In the genomic region with DNA sequence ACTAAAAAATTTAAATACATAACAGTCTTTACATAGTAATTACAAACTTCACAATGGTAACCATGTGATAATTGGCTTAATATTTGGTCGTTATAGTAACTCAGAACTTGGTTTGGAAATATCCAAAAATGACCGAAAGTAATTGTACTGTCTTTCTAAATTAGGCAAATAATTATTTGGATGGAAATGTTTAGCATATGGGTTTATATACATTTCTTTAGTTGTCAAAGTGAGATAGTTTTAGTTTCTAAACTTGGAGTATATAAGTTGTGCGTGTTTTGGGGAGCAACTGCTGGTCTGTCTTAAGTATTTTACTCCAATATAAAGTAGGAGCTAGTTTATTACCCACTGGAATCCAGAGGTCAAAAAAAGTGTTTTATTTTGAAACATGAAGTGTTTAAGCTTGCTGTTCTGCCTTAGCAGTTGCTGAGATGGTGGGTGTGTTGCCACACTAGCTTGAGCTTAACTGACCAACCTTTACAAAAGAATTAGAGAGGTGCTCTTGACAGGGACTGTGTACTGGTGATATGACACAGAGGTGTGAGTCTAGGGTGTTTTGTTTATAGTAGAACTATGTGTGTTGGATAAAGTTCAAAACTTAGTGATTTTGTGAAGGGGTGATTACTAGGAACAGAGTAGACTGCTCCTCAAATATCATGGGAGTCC, we compare ENCODE assay signal across 8 mouse cellular contexts. TPM values are rescaled to one million over a fixed set of nuclear protein-coding genes. Genes with fewer than 3 reads are reported as not detected.
DNase-seq lines count a peak whose midpoint lies in the region; ATAC-seq and TF ChIP-seq lines count a peak whose summit lies in the region.

No protein-coding gene starts in this region.

- no peaks in the 10 kb centered on the region for H3K9me3 ChIP-seq in embryonic facial prominence, embryonic 10.5 days
- H3K9me3 ChIP-seq in intestine, embryonic 15.5 days: no peaks in the 10 kb centered on the region
- H3K9me3 ChIP-seq in midbrain, embryonic 16.5 days (replicated peaks; ENCODE audit: control insufficient read depth, low read length, poor library complexity, severe bottlenecking): no peaks in the 10 kb centered on the region

- no peak for ATAC-seq in intestine, embryonic 15.5 days
- no peak for ATAC-seq in midbrain, embryonic 16.5 days
- no peak for ATAC-seq in inflammation-experienced regulatory T-cells, adult 6 months

- 17% methylated on average over 3 of the region's 3 CpGs for WGBS in kidney, adult 2 months
- 25% methylated on average over 3 of the region's 3 CpGs for WGBS in embryonic facial prominence, embryonic 10.5 days
- 18% methylated on average over 3 of the region's 3 CpGs for WGBS in intestine, embryonic 15.5 days
- WGBS in midbrain, embryonic 16.5 days: 27% methylated on average over 3 of the region's 3 CpGs

- H3K4me2 ChIP-seq in intestine, embryonic 15.5 days (replicated peaks): peak overlapping the region; percentile 63
- peak overlapping the region; percentile 31; the same call in 1 of the 2 replicates for H3K4me2 ChIP-seq in midbrain, embryonic 16.5 days (ENCODE audit: low read length)

- peak overlapping the region; percentile 42 for H3K9ac ChIP-seq in intestine, embryonic 15.5 days
- no peak overlapping the region for H3K9ac ChIP-seq in midbrain, embryonic 16.5 days (ENCODE audit: low read depth, low read length)

- peak overlapping the region; percentile 97 for H3K27ac ChIP-seq in kidney, adult 2 months (ENCODE audit: insufficient read depth, low read depth, low read length)
- H3K27ac ChIP-seq in embryonic facial prominence, embryonic 10.5 days (replicated peaks): peak overlapping the region; percentile 99; the same call in 1 of the 2 replicates
- no peak overlapping the region for H3K27ac ChIP-seq in intestine, embryonic 15.5 days
- no peak overlapping the region for H3K27ac ChIP-seq in midbrain, embryonic 16.5 days (ENCODE audit: low read length)

- peaks cover 11% of the 10 kb centered on the region; the same call in 1 of the 2 replicates for H3K4me1 ChIP-seq in kidney, adult 2 months (ENCODE audit: control insufficient read depth, insufficient read depth, low read length)
- H3K4me1 ChIP-seq in embryonic facial prominence, embryonic 10.5 days: peaks cover 46% of the 10 kb centered on the region
- peaks cover 11% of the 10 kb centered on the region; the same call in 1 of the 2 replicates for H3K4me1 ChIP-seq in intestine, embryonic 15.5 days (replicated peaks)
- H3K4me1 ChIP-seq in midbrain, embryonic 16.5 days (ENCODE audit: control insufficient read depth, insufficient read depth, low read length): peaks cover 17% of the 10 kb centered on the region

- H3K4me3 ChIP-seq in kidney, adult 2 months (ENCODE audit: insufficient read depth, low read depth, low read length): peak overlapping the region; percentile 90
- peak overlapping the region; percentile 98 for H3K4me3 ChIP-seq in embryonic facial prominence, embryonic 10.5 days
- peak overlapping the region; percentile 81 for H3K4me3 ChIP-seq in intestine, embryonic 15.5 days (replicated peaks)
- H3K4me3 ChIP-seq in midbrain, embryonic 16.5 days (ENCODE audit: low read depth, low read length): no peak overlapping the region

- H3K36me3 ChIP-seq in kidney, adult 2 months (ENCODE audit: control insufficient read depth, insufficient read depth, low read length): no peaks in the 10 kb centered on the region
- peaks cover 19% of the 10 kb centered on the region for H3K36me3 ChIP-seq in embryonic facial prominence, embryonic 10.5 days (replicated peaks)
- no peaks in the 10 kb centered on the region for H3K36me3 ChIP-seq in intestine, embryonic 15.5 days
- no peaks in the 10 kb centered on the region for H3K36me3 ChIP-seq in midbrain, embryonic 16.5 days (ENCODE audit: control insufficient read depth, insufficient read depth, low read length)

- DNase-seq in kidney, adult 2 months: peak; percentile 25
- no peak for DNase-seq in kidney, postnatal 25 days
- DNase-seq in embryonic facial prominence, embryonic 10.5 days (ENCODE audit: low spot score): no peak
- DNase-seq in layer of hippocampus, postnatal 14 days (ENCODE audit: low spot score in 2 of 2): no peak
- no peak for DNase-seq in urinary bladder, adult 18-20 months (ENCODE audit: low spot score in 2 of 2)

- no peak for TF ChIP-seq CTCF in kidney, adult 2 months (conservative IDR thresholded peaks at IDR 0.05; ENCODE audit: insufficient read depth, insufficient read length, low read depth, low read length)

- H3K27me3 ChIP-seq in kidney, adult 2 months (replicated peaks; ENCODE audit: control insufficient read depth, insufficient read depth, low read length): no peaks in the 10 kb centered on the region
- no peaks in the 10 kb centered on the region for H3K27me3 ChIP-seq in embryonic facial prominence, embryonic 10.5 days (replicated peaks; ENCODE audit: low read depth, poor library complexity, severe bottlenecking)
- H3K27me3 ChIP-seq in intestine, embryonic 15.5 days (replicated peaks): no peaks in the 10 kb centered on the region
- H3K27me3 ChIP-seq in midbrain, embryonic 16.5 days (ENCODE audit: control insufficient read depth, insufficient read depth, low read depth, low read length): no peaks in the 10 kb centered on the region

- TF ChIP-seq POLR2A in kidney, adult 2 months (IDR thresholded peaks at IDR 0.05; ENCODE audit: low read depth, low read length): no peak

RNA-seq across cellular contexts. Expression of a gene that starts 1.5 kb away (rescaled TPM):
- polyA plus RNA-seq in kidney, adult 2 months (2012; rRNA removed): 34.8 and 36.5 TPM in 2 replicates
- polyA plus RNA-seq in embryonic facial prominence, embryonic 10.5 days (2016; fragmentation: Nextera tagmentation; extraction: Ambion mirVana): 384 and 402 TPM in 2 replicates
- polyA plus RNA-seq in intestine, embryonic 15.5 days (2015; fragmentation: Nextera tagmentation; extraction: Ambion mirVana): 304 and 333 TPM in 2 replicates
- 26.3 and 35.8 TPM in 2 replicates for polyA plus RNA-seq in midbrain, embryonic 16.5 days (2015; fragmentation: Nextera tagmentation; extraction: Ambion mirVana)
- 1 to 10 TPM; 4.3 to 4.7 TPM for total RNA-seq in layer of hippocampus, postnatal 14 days (2021)
- polyA plus RNA-seq in inflammation-experienced regulatory T-cells, adult 6 months (2017; shearing (Covaris generic)): 100 to 1,000 TPM in 1 of 3 experiments, 10 to 100 TPM in 2; 25.7 to 172 (median 40.8) TPM

RNA-seq across cellular contexts. Expression of a gene that starts 5.0 kb away (rescaled TPM):
- polyA plus RNA-seq in kidney, adult 2 months (2012; rRNA removed): 23.4 and 26.1 TPM in 2 replicates
- 25.2 and 25.9 TPM in 2 replicates for polyA plus RNA-seq in embryonic facial prominence, embryonic 10.5 days (2016; fragmentation: Nextera tagmentation; extraction: Ambion mirVana)
- 28.0 and 30.2 TPM in 2 replicates for polyA plus RNA-seq in intestine, embryonic 15.5 days (2015; fragmentation: Nextera tagmentation; extraction: Ambion mirVana)
- 29.4 and 33.6 TPM in 2 replicates for polyA plus RNA-seq in midbrain, embryonic 16.5 days (2015; fragmentation: Nextera tagmentation; extraction: Ambion mirVana)
- 10 to 100 TPM; 16.6 to 18.8 TPM for total RNA-seq in layer of hippocampus, postnatal 14 days (2021)
- 10 to 100 TPM; 34.3 to 43.2 (median 34.5) TPM for polyA plus RNA-seq in inflammation-experienced regulatory T-cells, adult 6 months (2017; shearing (Covaris generic))

Comparison
In these comparisons a context has a peak if more than half of its experiments do, and no peak if none do; other contexts are left out.
1. H3K27ac ChIP-seq: peak in kidney, adult 2 months (single experiment) and embryonic facial prominence, embryonic 10.5 days (single experiment); none in intestine, embryonic 15.5 days (single experiment) and midbrain, embryonic 16.5 days (single experiment).